11 mouse cellular contexts compared by ENCODE assay signal in the genomic region with DNA sequence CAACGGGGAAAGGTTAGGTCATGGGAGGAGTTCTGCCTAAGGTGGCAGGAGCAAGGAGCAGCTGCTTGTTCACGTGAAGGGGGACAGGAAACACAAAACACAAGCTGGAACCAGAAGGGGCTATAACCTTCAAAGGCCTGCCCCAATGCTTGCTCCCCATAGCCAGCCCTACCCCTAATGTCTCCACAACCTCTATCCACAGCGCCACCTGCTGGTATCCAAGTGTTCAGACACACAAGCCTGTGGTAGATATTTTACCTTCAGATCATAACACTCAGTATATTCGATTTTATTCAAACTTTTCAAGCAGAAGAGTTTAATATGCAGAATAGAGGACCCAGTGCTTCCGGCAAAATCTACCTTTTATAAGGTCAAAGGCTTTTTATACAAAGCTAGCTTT.
DNase-seq lines count a peak whose midpoint lies in the region; ATAC-seq and TF ChIP-seq lines count a peak whose summit lies in the region.
"Had no signal": no experiment of that assay in that cellular context is flagged by ENCODE, and none has a peak within 500 bp of the region (broad histone marks: within the 10 kb centered on the region; RNA-seq: fewer than 3 reads in every experiment).

No protein-coding gene starts in this region.

- peak; percentile 42 for DNase-seq in forebrain, postnatal 0 days
- DNase-seq in midbrain, postnatal 0 days (ENCODE audit: low spot score) = no peak
- peak; percentile 24 for DNase-seq in c-Kit-positive CD71-negative TER-119-negative erythroid progenitor cells, embryonic 14.5 days (ENCODE audit: low read depth)
- peak; percentile 24 for DNase-seq in testis, postnatal 14 days (ENCODE audit: low spot score)
- no peak for DNase-seq in frontal cortex, postnatal 14 days (ENCODE audit: low spot score in 2 of 2)
- DNase-seq in urinary bladder, postnatal 14 days (ENCODE audit: low spot score) = no peak
- DNase-seq: heart, postnatal 14 days; kidney, adult 9 months had no signal

- TF ChIP-seq CTCF in forebrain, postnatal 0 days (IDR thresholded peaks at IDR 0.05; ENCODE audit: low read depth) = peak; percentile 52
- peak; percentile 57 for TF ChIP-seq CTCF in midbrain, postnatal 0 days (IDR thresholded peaks at IDR 0.05)

- 0 out of 2 replicates have a peak, but pooled peaks have one; percentile 25 for ATAC-seq in forebrain, postnatal 0 days
- ATAC-seq in forebrain, embryonic 12.5 days (ENCODE audit: low FRiP score) = no peak
- ATAC-seq in midbrain, postnatal 0 days (ENCODE audit: low FRiP score) = no peak
- ATAC-seq in midbrain, embryonic 13.5 days = no peak

- H3K9ac ChIP-seq in forebrain, postnatal 0 days = no peak overlapping the region
- H3K9ac ChIP-seq in forebrain, embryonic 12.5 days = no peak overlapping the region
- H3K9ac ChIP-seq in midbrain, postnatal 0 days (replicated peaks; ENCODE audit: low read length, poor library complexity, severe bottlenecking) = no peak overlapping the region
- H3K9ac ChIP-seq in midbrain, embryonic 13.5 days (replicated peaks) = no peak overlapping the region

- 0 out of 2 replicates have a peak, but pooled peaks cover 11% of the 10 kb centered on the region for H3K4me1 ChIP-seq in forebrain, postnatal 0 days (ENCODE audit: insufficient read depth)
- no peaks in the 10 kb centered on the region for H3K4me1 ChIP-seq in forebrain, embryonic 12.5 days
- H3K4me1 ChIP-seq in midbrain, postnatal 0 days (ENCODE audit: insufficient read depth, low read length) = no peaks in the 10 kb centered on the region
- peaks cover 4% of the 10 kb centered on the region; the same call in 1 of the 2 replicates for H3K4me1 ChIP-seq in midbrain, embryonic 13.5 days (replicated peaks)

- WGBS in forebrain, postnatal 0 days = 67% methylated on average over 5 of the region's 5 CpGs
- 81% methylated on average over 5 of the region's 5 CpGs for WGBS in forebrain, embryonic 12.5 days
- 79% methylated on average over 5 of the region's 5 CpGs for WGBS in midbrain, postnatal 0 days
- 85% methylated on average over 5 of the region's 5 CpGs for WGBS in midbrain, embryonic 13.5 days

- H3K27me3 ChIP-seq in forebrain, postnatal 0 days (ENCODE audit: insufficient read depth, low read length) = no peaks in the 10 kb centered on the region
- no peaks in the 10 kb centered on the region for H3K27me3 ChIP-seq in forebrain, embryonic 12.5 days
- no peaks in the 10 kb centered on the region for H3K27me3 ChIP-seq in midbrain, postnatal 0 days (ENCODE audit: insufficient read depth, low read length)
- no peaks in the 10 kb centered on the region for H3K27me3 ChIP-seq in midbrain, embryonic 13.5 days

- no peaks in the 10 kb centered on the region for H3K9me3 ChIP-seq in forebrain, postnatal 0 days (ENCODE audit: low read length)
- no peaks in the 10 kb centered on the region for H3K9me3 ChIP-seq in forebrain, embryonic 12.5 days
- H3K9me3 ChIP-seq in midbrain, postnatal 0 days (ENCODE audit: low read length) = no peaks in the 10 kb centered on the region
- no peaks in the 10 kb centered on the region for H3K9me3 ChIP-seq in midbrain, embryonic 13.5 days

- no peak overlapping the region for H3K4me2 ChIP-seq in forebrain, postnatal 0 days (ENCODE audit: low read depth)
- no peak overlapping the region for H3K4me2 ChIP-seq in forebrain, embryonic 12.5 days
- no peak overlapping the region for H3K4me2 ChIP-seq in midbrain, postnatal 0 days (ENCODE audit: low read depth, low read length, poor library complexity, severe bottlenecking)
- no peak overlapping the region for H3K4me2 ChIP-seq in midbrain, embryonic 13.5 days (replicated peaks)

- no peaks in the 10 kb centered on the region for H3K36me3 ChIP-seq in forebrain, postnatal 0 days (ENCODE audit: insufficient read depth)
- no peaks in the 10 kb centered on the region for H3K36me3 ChIP-seq in forebrain, embryonic 12.5 days (replicated peaks)
- H3K36me3 ChIP-seq in midbrain, postnatal 0 days (ENCODE audit: insufficient read depth, low read length) = no peaks in the 10 kb centered on the region
- no peaks in the 10 kb centered on the region for H3K36me3 ChIP-seq in midbrain, embryonic 13.5 days
- H3K36me3 ChIP-seq: G1E had no signal

- no peak overlapping the region for H3K27ac ChIP-seq in forebrain, postnatal 0 days (ENCODE audit: low read depth, low read length)
- no peak overlapping the region for H3K27ac ChIP-seq in forebrain, embryonic 12.5 days
- H3K27ac ChIP-seq in midbrain, postnatal 0 days (ENCODE audit: low read depth, low read length) = no peak overlapping the region
- no peak overlapping the region for H3K27ac ChIP-seq in midbrain, embryonic 13.5 days

- H3K4me3 ChIP-seq in forebrain, postnatal 0 days (ENCODE audit: low read depth, low read length) = no peak overlapping the region
- no peak overlapping the region for H3K4me3 ChIP-seq in forebrain, embryonic 12.5 days (replicated peaks)
- H3K4me3 ChIP-seq in midbrain, postnatal 0 days (ENCODE audit: low read depth, low read length) = no peak overlapping the region
- H3K4me3 ChIP-seq in midbrain, embryonic 13.5 days (replicated peaks) = no peak overlapping the region

Comparison
In these comparisons a context has a peak if more than half of its experiments do, and no peak if none do; other contexts are left out.
1. DNase-seq: peak in forebrain, postnatal 0 days (single experiment), c-Kit-positive CD71-negative TER-119-negative erythroid progenitor cells, embryonic 14.5 days (single experiment) and testis, postnatal 14 days (single experiment); none in midbrain, postnatal 0 days (single experiment), frontal cortex, postnatal 14 days (0 of 2) and urinary bladder, postnatal 14 days (single experiment).